Mouse (Mus musculus): ENCODE results near the gene Cd300c2. TPM values are rescaled to one million over a fixed set of nuclear protein-coding genes. Genes with fewer than 3 reads are reported as not detected.

Cd300c2 gene
- total and polyA plus RNA-seq, 3 experiments: not detected

DNA sequence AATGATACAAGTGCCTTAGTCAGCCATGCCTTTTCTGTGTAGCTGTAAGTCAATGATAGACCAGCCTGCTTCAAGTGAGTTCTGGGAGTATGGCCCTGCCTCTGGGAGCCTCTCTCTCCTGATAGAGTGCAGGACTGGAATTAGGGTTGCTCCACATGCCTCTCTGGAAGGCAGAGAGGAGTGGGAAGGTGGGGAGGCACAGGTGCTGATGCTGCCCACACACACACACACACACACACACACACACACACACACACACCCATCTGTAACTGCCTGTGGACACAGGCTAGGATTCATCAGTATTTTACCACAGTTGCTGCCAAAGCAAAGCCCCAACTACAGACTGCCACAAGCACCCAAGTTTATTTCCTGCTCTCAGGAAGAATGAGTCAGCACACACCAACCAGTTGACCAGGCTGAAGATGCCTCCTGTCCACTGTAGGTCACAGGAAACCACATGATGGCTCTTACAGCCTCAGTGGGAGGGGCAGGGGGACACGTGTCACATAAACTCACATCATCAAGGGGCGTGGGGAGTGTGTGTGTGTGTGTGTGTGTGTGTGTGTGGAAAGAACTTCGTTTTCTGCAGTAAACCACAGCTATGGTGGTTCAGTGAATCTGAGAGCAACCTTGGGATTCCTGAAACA, 36.4 kb downstream of the Cd300c2 start:
- in situ Hi-C loops (cut with MboI; ENCODE audit: low pct_ligation_motif_present, low pct_unique_long_range_greater_than_20kb, low sequenced_read_pairs): no loop called here
- no peaks in the 10 kb centered on the region for H3K36me3 ChIP-seq (replicated peaks in 1 of 2; ENCODE audit: control insufficient read depth in 1 of 2, insufficient read depth in 1 of 2, low read length in 1 of 2)
- no peaks in the 10 kb centered on the region for H3K79me2 ChIP-seq (replicated peaks; ENCODE audit: control insufficient read depth, extremely low read depth, insufficient read depth, poor library complexity, severe bottlenecking)
- no peak overlapping the region for H3K4me3 ChIP-seq (replicated peaks in 1 of 3; ENCODE audit: low read depth in 2 of 3, low read length in 2 of 3, poor library complexity in 1 of 3)
- no peak overlapping the region for H3K9ac ChIP-seq (ENCODE audit: insufficient read depth, low read depth)
- dilution Hi-C loops (cut with MboI; ENCODE audit: extremely low pct_ligation_motif_present, extremely low pct_unique_long_range_greater_than_20kb, low sequenced_read_pairs): no loop called here
- H3K27ac ChIP-seq (ENCODE audit: insufficient read depth, low read depth): no peak overlapping the region
- TF ChIP-seq POLR2A (IDR thresholded peaks at IDR 0.05; ENCODE audit: low read depth, low read length) (no peak), USF1 (IDR thresholded peaks at IDR 0.05; ENCODE audit: low read depth, low read length) (0 out of 2 replicates have a peak, but pooled peaks have one; percentile 1), MAX (IDR thresholded peaks at IDR 0.05; ENCODE audit: low read length) (peak; percentile 31; the same call in 1 of the 2 replicates), BHLHE40 (IDR thresholded peaks at IDR 0.05; ENCODE audit: low read depth, low read length) (0 out of 2 replicates have a peak, but pooled peaks have one; percentile 8)
- DNase-seq (ENCODE audit: extremely low read depth): no peak
- H3K4me2 ChIP-seq (ENCODE audit: insufficient read depth, low read depth, poor library complexity, severe bottlenecking): no peak overlapping the region
- peaks cover 9% of the 10 kb centered on the region for H3K9me3 ChIP-seq (replicated peaks; ENCODE audit: low read length)
- H3K4me1 ChIP-seq (ENCODE audit: control insufficient read depth in 1 of 2, insufficient read depth in 2 of 2): peaks cover 8 to 22% of the 10 kb centered on the region in 2 experiments
- peaks cover 5% of the 10 kb centered on the region for H3K27me3 ChIP-seq (replicated peaks)

DNA sequence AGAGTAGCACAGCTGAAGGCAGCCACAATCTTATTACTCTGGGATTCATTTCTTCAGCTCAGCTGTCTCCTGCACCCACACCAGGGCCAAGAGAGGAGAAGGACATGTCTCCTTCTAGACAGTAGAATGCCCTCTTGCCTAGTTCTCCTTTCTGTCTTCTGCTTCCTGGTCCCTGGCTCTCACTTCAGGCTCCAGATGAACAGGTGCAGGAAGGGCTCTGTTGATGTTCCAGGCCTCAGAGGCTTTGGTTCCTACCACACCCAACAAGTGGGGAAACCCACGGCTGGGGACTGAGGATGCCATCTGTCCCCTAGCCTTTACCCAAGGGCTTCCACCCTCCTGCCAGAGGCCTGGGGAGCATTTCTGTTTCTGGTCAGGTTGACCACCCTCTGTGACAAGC, 41.3 kb downstream of the Cd300c2 start:
- Histone ChIP-seq H3K27me3 (replicated peaks) (peaks cover 29% of the 10 kb centered on the region), H3K4me3 (replicated peaks in 1 of 3; ENCODE audit: low read depth in 2 of 3, low read length in 2 of 3, poor library complexity in 1 of 3) (no peak overlapping the region), H3K27ac (ENCODE audit: insufficient read depth, low read depth) (no peak overlapping the region), H3K36me3 (replicated peaks in 1 of 2; ENCODE audit: control insufficient read depth in 1 of 2, insufficient read depth in 1 of 2, low read length in 1 of 2) (no peaks in the 10 kb centered on the region), H3K9ac (ENCODE audit: insufficient read depth, low read depth) (no peak overlapping the region), H3K79me2 (replicated peaks; ENCODE audit: control insufficient read depth, extremely low read depth, insufficient read depth, poor library complexity, severe bottlenecking) (no peaks in the 10 kb centered on the region), H3K4me1 (ENCODE audit: control insufficient read depth in 1 of 2, insufficient read depth in 2 of 2) (peaks cover 3 to 30% of the 10 kb centered on the region in 2 experiments), H3K4me2 (ENCODE audit: insufficient read depth, low read depth, poor library complexity, severe bottlenecking) (no peak overlapping the region), H3K9me3 (replicated peaks; ENCODE audit: low read length) (no peaks in the 10 kb centered on the region)
- in situ Hi-C loops (cut with MboI; ENCODE audit: low pct_ligation_motif_present, low pct_unique_long_range_greater_than_20kb, low sequenced_read_pairs) (no loop called here), dilution Hi-C loops (cut with MboI; ENCODE audit: extremely low pct_ligation_motif_present, extremely low pct_unique_long_range_greater_than_20kb, low sequenced_read_pairs) (no loop called here)
- peak; percentile 22 for DNase-seq (ENCODE audit: extremely low read depth)
- TF ChIP-seq MAX (IDR thresholded peaks at IDR 0.05; ENCODE audit: low read length): no peak
- TF ChIP-seq MAFK (IDR thresholded peaks at IDR 0.05; ENCODE audit: insufficient replicate concordance, low read length): no peak
- no peak for TF ChIP-seq MEF2A (IDR thresholded peaks at IDR 0.05; ENCODE audit: borderline replicate concordance, low read depth, low read length)
- TF ChIP-seq HCFC1 (IDR thresholded peaks at IDR 0.05; ENCODE audit: low read depth, low read length): no peak
- TF ChIP-seq ZNF384 (IDR thresholded peaks at IDR 0.05; ENCODE audit: low read depth, low read length): no peak
- TF ChIP-seq JUN (IDR thresholded peaks at IDR 0.05; ENCODE audit: insufficient read depth, low read depth, low read length): no peak
- TF ChIP-seq BHLHE40 (IDR thresholded peaks at IDR 0.05; ENCODE audit: low read depth, low read length): no peak
- TF ChIP-seq NELFE (IDR thresholded peaks at IDR 0.05; ENCODE audit: low read depth, low read length): no peak
- no peak for TF ChIP-seq POLR2A (IDR thresholded peaks at IDR 0.05; ENCODE audit: low read depth, low read length)
- TF ChIP-seq CHD1 (IDR thresholded peaks at IDR 0.05; ENCODE audit: low read depth, low read length): no peak
- TF ChIP-seq JUND (conservative IDR thresholded peaks at IDR 0.05; ENCODE audit: low read depth, low read length): no peak

Other genes starting within 250 kb of the Cd300c2 start
- 5.8 and 8.2 TPM in 2 replicates for gene Kif19a, start 236.5 kb downstream of the Cd300c2 start, total RNA-seq (2012; rRNA removed)
- 0.66 and 1.9 TPM in 2 replicates for gene Kif19a, start 236.5 kb downstream of the Cd300c2 start, total RNA-seq (2014; rRNA removed)
- 0.68 and 1.4 TPM in 2 replicates for gene Kif19a, start 236.5 kb downstream of the Cd300c2 start, polyA plus RNA-seq (2012; ENCODE audit: insufficient read length, low read depth)
- not detected in 2 replicates for gene Btbd17, start 205.9 kb downstream of the Cd300c2 start, total RNA-seq (2012; rRNA removed)
- gene Btbd17, start 205.9 kb downstream of the Cd300c2 start, total RNA-seq (2014; rRNA removed): not detected in 2 replicates
- not detected in 2 replicates for gene Btbd17, start 205.9 kb downstream of the Cd300c2 start, polyA plus RNA-seq (2012; ENCODE audit: insufficient read length, low read depth)
- gene Gpr142, start 203.0 kb downstream of the Cd300c2 start, total RNA-seq (2012; rRNA removed): not detected in 2 replicates
- gene Gpr142, start 203.0 kb downstream of the Cd300c2 start, total RNA-seq (2014; rRNA removed): not detected in 2 replicates
- not detected in 2 replicates for gene Gpr142, start 203.0 kb downstream of the Cd300c2 start, polyA plus RNA-seq (2012; ENCODE audit: insufficient read length, low read depth)
- not detected in 2 replicates for gene Gprc5c, start 150.7 kb downstream of the Cd300c2 start, total RNA-seq (2012; rRNA removed)
- not detected in 2 replicates for gene Gprc5c, start 150.7 kb downstream of the Cd300c2 start, total RNA-seq (2014; rRNA removed)
- gene Gprc5c, start 150.7 kb downstream of the Cd300c2 start, polyA plus RNA-seq (2012; ENCODE audit: insufficient read length, low read depth): not detected in 2 replicates
- 0.13 and 0.17 TPM in 2 replicates for gene Cd300a, start 111.8 kb downstream of the Cd300c2 start, total RNA-seq (2012; rRNA removed)
- gene Cd300a, start 111.8 kb downstream of the Cd300c2 start, total RNA-seq (2014; rRNA removed): 0.18 and 0.32 TPM in 2 replicates
- gene Cd300a, start 111.8 kb downstream of the Cd300c2 start, polyA plus RNA-seq (2012; ENCODE audit: insufficient read length, low read depth): 1.0 TPM in 2 replicates
- gene Cd300lb, start 67.5 kb downstream of the Cd300c2 start, total RNA-seq (2012; rRNA removed): not detected in 2 replicates
- gene Cd300lb, start 67.5 kb downstream of the Cd300c2 start, total RNA-seq (2014; rRNA removed): not detected in 2 replicates
- not detected in 2 replicates for gene Cd300lb, start 67.5 kb downstream of the Cd300c2 start, polyA plus RNA-seq (2012; ENCODE audit: insufficient read length, low read depth)
- gene Cd300c, start 32.7 kb downstream of the Cd300c2 start, total RNA-seq (2012; rRNA removed): not detected in 2 replicates
- not detected in 2 replicates for gene Cd300c, start 32.7 kb downstream of the Cd300c2 start, total RNA-seq (2014; rRNA removed)
- gene Cd300c, start 32.7 kb downstream of the Cd300c2 start, polyA plus RNA-seq (2012; ENCODE audit: insufficient read length, low read depth): 0.40 TPM in 1 of 2 replicates, not detected in the other
- 0.17 and 0.25 TPM in 2 replicates for gene Cd300ld, start 12.0 kb downstream of the Cd300c2 start, total RNA-seq (2012; rRNA removed)
- gene Cd300ld, start 12.0 kb downstream of the Cd300c2 start, total RNA-seq (2014; rRNA removed): 0.16 and 0.26 TPM in 2 replicates
- 0.25 and 0.50 TPM in 2 replicates for gene Cd300ld, start 12.0 kb downstream of the Cd300c2 start, polyA plus RNA-seq (2012; ENCODE audit: insufficient read length, low read depth)
- gene Cd300ld2, start 14.3 kb upstream of the Cd300c2 start, total RNA-seq (2012; rRNA removed): not detected in 2 replicates
- not detected in 2 replicates for gene Cd300ld2, start 14.3 kb upstream of the Cd300c2 start, total RNA-seq (2014; rRNA removed)
- gene Cd300ld2, start 14.3 kb upstream of the Cd300c2 start, polyA plus RNA-seq (2012; ENCODE audit: insufficient read length, low read depth): not detected in 2 replicates
- not detected in 2 replicates for gene Cd300ld4, start 25.1 kb upstream of the Cd300c2 start, total RNA-seq (2012; rRNA removed)
- not detected in 2 replicates for gene Cd300ld4, start 25.1 kb upstream of the Cd300c2 start, total RNA-seq (2014; rRNA removed)
- not detected in 2 replicates for gene Cd300ld4, start 25.1 kb upstream of the Cd300c2 start, polyA plus RNA-seq (2012; ENCODE audit: insufficient read length, low read depth)
- not detected in 2 replicates for gene Cd300ld5, start 35.9 kb upstream of the Cd300c2 start, total RNA-seq (2012; rRNA removed)
- not detected in 2 replicates for gene Cd300ld5, start 35.9 kb upstream of the Cd300c2 start, total RNA-seq (2014; rRNA removed)
- not detected in 2 replicates for gene Cd300ld5, start 35.9 kb upstream of the Cd300c2 start, polyA plus RNA-seq (2012; ENCODE audit: insufficient read length, low read depth)
- 0.17 and 0.42 TPM in 2 replicates for gene Cd300ld3, start 46.5 kb upstream of the Cd300c2 start, total RNA-seq (2012; rRNA removed)
- not detected in 2 replicates for gene Cd300ld3, start 46.5 kb upstream of the Cd300c2 start, total RNA-seq (2014; rRNA removed)
- 0.37 TPM in 1 of 2 replicates, not detected in the other for gene Cd300ld3, start 46.5 kb upstream of the Cd300c2 start, polyA plus RNA-seq (2012; ENCODE audit: insufficient read length, low read depth)
- gene Cd300e, start 60.3 kb upstream of the Cd300c2 start, total RNA-seq (2012; rRNA removed): not detected in 2 replicates
- gene Cd300e, start 60.3 kb upstream of the Cd300c2 start, total RNA-seq (2014; rRNA removed): not detected in 2 replicates
- not detected in 2 replicates for gene Cd300e, start 60.3 kb upstream of the Cd300c2 start, polyA plus RNA-seq (2012; ENCODE audit: insufficient read length, low read depth)
- 3.6 and 4.5 TPM in 2 replicates for gene Rab37, start 89.6 kb upstream of the Cd300c2 start, total RNA-seq (2012; rRNA removed)
- 2.0 and 2.2 TPM in 2 replicates for gene Rab37, start 89.6 kb upstream of the Cd300c2 start, total RNA-seq (2014; rRNA removed)
- 2.2 and 2.3 TPM in 2 replicates for gene Rab37, start 89.6 kb upstream of the Cd300c2 start, polyA plus RNA-seq (2012; ENCODE audit: insufficient read length, low read depth)
- 35.3 and 36.1 TPM in 2 replicates for gene Cd300lf, start 132.1 kb upstream of the Cd300c2 start, total RNA-seq (2012; rRNA removed)
- gene Cd300lf, start 132.1 kb upstream of the Cd300c2 start, total RNA-seq (2014; rRNA removed): 13.5 and 15.5 TPM in 2 replicates
- 36.9 and 38.9 TPM in 2 replicates for gene Cd300lf, start 132.1 kb upstream of the Cd300c2 start, polyA plus RNA-seq (2012; ENCODE audit: insufficient read length, low read depth)
- 69.0 and 70.1 TPM in 2 replicates for gene Slc9a3r1, start 161.5 kb upstream of the Cd300c2 start, total RNA-seq (2012; rRNA removed)
- 43.5 and 51.9 TPM in 2 replicates for gene Slc9a3r1, start 161.5 kb upstream of the Cd300c2 start, total RNA-seq (2014; rRNA removed)
- 63.7 and 64.6 TPM in 2 replicates for gene Slc9a3r1, start 161.5 kb upstream of the Cd300c2 start, polyA plus RNA-seq (2012; ENCODE audit: insufficient read length, low read depth)
- 15.7 and 16.1 TPM in 2 replicates for gene Tmem104, start 185.6 kb upstream of the Cd300c2 start, total RNA-seq (2012; rRNA removed)
- 1.6 and 3.5 TPM in 2 replicates for gene Tmem104, start 185.6 kb upstream of the Cd300c2 start, total RNA-seq (2014; rRNA removed)
- 10.3 and 10.8 TPM in 2 replicates for gene Tmem104, start 185.6 kb upstream of the Cd300c2 start, polyA plus RNA-seq (2012; ENCODE audit: insufficient read length, low read depth)
- gene Nat9, start 186.0 kb upstream of the Cd300c2 start, total RNA-seq (2012; rRNA removed): 51.7 and 74.0 TPM in 2 replicates
- gene Nat9, start 186.0 kb upstream of the Cd300c2 start, total RNA-seq (2014; rRNA removed): 20.7 and 30.6 TPM in 2 replicates
- gene Nat9, start 186.0 kb upstream of the Cd300c2 start, polyA plus RNA-seq (2012; ENCODE audit: insufficient read length, low read depth): 24.1 and 34.0 TPM in 2 replicates

All from CH12.LX (cell line).